Mouse (Mus musculus): ENCODE measurements around the gene Olfr10. TPM values are rescaled to one million over a fixed set of nuclear protein-coding genes. Genes with fewer than 3 reads are reported as not detected.

The Olfr10 gene
- polyA plus RNA-seq (2015; fragmentation: Nextera tagmentation; extraction: Ambion mirVana), result not detected in 2 replicates

- Histone ChIP-seq H3K4me2 (no peak within 1 kb of the TSS), H3K4me3 (no peak within 1 kb of the TSS), H3K9me3 (no peaks in the 10 kb centered on the region), H3K36me3 (replicated peaks) (no peaks in the 10 kb centered on the region), H3K27ac (no peak within 1 kb of the TSS), H3K27me3 (replicated peaks) (no peaks in the 10 kb centered on the region), H3K9ac (no peak within 1 kb of the TSS), H3K4me1 (no peaks in the 10 kb centered on the region)
- no peak for ATAC-seq (replicated peaks)
Observed at GRCm38 (mm10) chr11:49304441-49304840, at the start of gene Olfr10. Gene Olfr10, plus strand, starts transcription at chr11:49304741.

GRCm38 (mm10) chr11:49259296-49259695 lies 45.2 kb upstream of the Olfr10 start:
- Histone ChIP-seq H3K36me3 (replicated peaks) (peaks cover 8% of the 10 kb centered on the region), H3K4me1 (no peaks in the 10 kb centered on the region)
- no peak for ATAC-seq (replicated peaks)

GRCm38 (mm10) chr11:49259829-49260228 lies 44.7 kb upstream of the Olfr10 start:
- Histone ChIP-seq H3K36me3 (replicated peaks) (peaks cover 8% of the 10 kb centered on the region), H3K27me3 (replicated peaks) (no peaks in the 10 kb centered on the region), H3K9me3 (no peaks in the 10 kb centered on the region), H3K4me2 (no peak overlapping the region), H3K4me1 (no peaks in the 10 kb centered on the region), H3K9ac (no peak overlapping the region), H3K4me3 (no peak overlapping the region), H3K27ac (no peak overlapping the region)
- WGBS, result 86% methylated on average over 1 of the region's 1 CpGs
- ATAC-seq (replicated peaks), result no peak

More at GRCm38 (mm10) chr11:49259296-49259695, 45.2 kb upstream of the Olfr10 start:
- WGBS, result 97% methylated on average over 2 of the region's 2 CpGs
- Histone ChIP-seq H3K27ac (no peak overlapping the region), H3K4me2 (no peak overlapping the region), H3K4me3 (no peak overlapping the region), H3K9ac (no peak overlapping the region), H3K9me3 (no peaks in the 10 kb centered on the region), H3K27me3 (replicated peaks) (no peaks in the 10 kb centered on the region)

- Histone ChIP-seq H3K27me3 (replicated peaks) (no peaks in the 10 kb centered on the region), H3K27ac (no peak overlapping the region), H3K9me3 (no peaks in the 10 kb centered on the region), H3K36me3 (replicated peaks) (peaks cover 8% of the 10 kb centered on the region), H3K4me1 (no peaks in the 10 kb centered on the region), H3K9ac (no peak overlapping the region), H3K4me3 (no peak overlapping the region), H3K4me2 (no peak overlapping the region)
- 96% methylated on average over 21 of the region's 21 CpGs for WGBS
- ATAC-seq (replicated peaks), result no peak
Observed at GRCm38 (mm10) chr11:49260598-49261312, 43.8 kb upstream of the Olfr10 start.

- Histone ChIP-seq H3K4me1 (no peaks in the 10 kb centered on the region), H3K4me3 (no peak overlapping the region), H3K4me2 (no peak overlapping the region), H3K27me3 (replicated peaks) (no peaks in the 10 kb centered on the region), H3K9me3 (no peaks in the 10 kb centered on the region), H3K36me3 (replicated peaks) (peaks cover 8% of the 10 kb centered on the region), H3K27ac (no peak overlapping the region), H3K9ac (no peak overlapping the region)
- ATAC-seq (replicated peaks), result no peak
- WGBS, result 93% methylated on average over 14 of the region's 14 CpGs
Observed at GRCm38 (mm10) chr11:49261313-49261855, 43.2 kb upstream of the Olfr10 start.

GRCm38 (mm10) chr11:49262286-49262685 lies 42.3 kb upstream of the Olfr10 start:
- Histone ChIP-seq H3K4me2 (no peak overlapping the region), H3K4me3 (no peak overlapping the region), H3K36me3 (replicated peaks) (peaks cover 8% of the 10 kb centered on the region), H3K9ac (no peak overlapping the region), H3K4me1 (no peaks in the 10 kb centered on the region), H3K27ac (no peak overlapping the region), H3K9me3 (no peaks in the 10 kb centered on the region), H3K27me3 (replicated peaks) (no peaks in the 10 kb centered on the region)
- ATAC-seq (replicated peaks), result no peak
- 91% methylated on average over 5 of the region's 5 CpGs for WGBS

- Histone ChIP-seq H3K9me3 (no peaks in the 10 kb centered on the region), H3K27ac (no peak overlapping the region), H3K9ac (no peak overlapping the region), H3K27me3 (replicated peaks) (no peaks in the 10 kb centered on the region), H3K4me1 (no peaks in the 10 kb centered on the region), H3K4me3 (no peak overlapping the region), H3K4me2 (no peak overlapping the region), H3K36me3 (replicated peaks) (peaks cover 8% of the 10 kb centered on the region)
- no peak for ATAC-seq (replicated peaks)
- WGBS, result 92% methylated on average over 6 of the region's 6 CpGs
Observed at GRCm38 (mm10) chr11:49263149-49263548, 41.4 kb upstream of the Olfr10 start.

- WGBS, result 88% methylated on average over 7 of the region's 7 CpGs
- H3K9me3 ChIP-seq, result no peaks in the 10 kb centered on the region
- H3K4me1 ChIP-seq, result no peaks in the 10 kb centered on the region
- peaks cover 8% of the 10 kb centered on the region for H3K36me3 ChIP-seq (replicated peaks)
- no peak overlapping the region for H3K9ac ChIP-seq
- no peak overlapping the region for H3K27ac ChIP-seq
- ATAC-seq (replicated peaks), result no peak
- H3K4me3 ChIP-seq, result no peak overlapping the region
- H3K27me3 ChIP-seq (replicated peaks), result no peaks in the 10 kb centered on the region
- no peak overlapping the region for H3K4me2 ChIP-seq
Observed at GRCm38 (mm10) chr11:49264081-49264480, 40.5 kb upstream of the Olfr10 start.

GRCm38 (mm10) chr11:49264622-49265021 lies 39.9 kb upstream of the Olfr10 start:
- WGBS, result 70% methylated on average over 11 of the region's 11 CpGs
- no peak for ATAC-seq (replicated peaks)
- Histone ChIP-seq H3K27me3 (replicated peaks) (no peaks in the 10 kb centered on the region), H3K4me2 (no peak overlapping the region), H3K4me3 (no peak overlapping the region), H3K9ac (no peak overlapping the region), H3K9me3 (no peaks in the 10 kb centered on the region), H3K4me1 (no peaks in the 10 kb centered on the region), H3K27ac (no peak overlapping the region), H3K36me3 (replicated peaks) (peaks cover 8% of the 10 kb centered on the region)

- Histone ChIP-seq H3K27me3 (replicated peaks) (no peaks in the 10 kb centered on the region), H3K4me3 (no peak overlapping the region), H3K4me1 (no peaks in the 10 kb centered on the region), H3K27ac (no peak overlapping the region), H3K36me3 (replicated peaks) (peaks cover 8% of the 10 kb centered on the region), H3K9me3 (no peaks in the 10 kb centered on the region), H3K9ac (no peak overlapping the region), H3K4me2 (no peak overlapping the region)
- 90% methylated on average over 8 of the region's 8 CpGs for WGBS
- no peak for ATAC-seq (replicated peaks)
Observed at GRCm38 (mm10) chr11:49265101-49265500, 39.4 kb upstream of the Olfr10 start.

- H3K27me3 ChIP-seq (replicated peaks), result no peaks in the 10 kb centered on the region
- H3K4me1 ChIP-seq, result no peaks in the 10 kb centered on the region
- H3K4me3 ChIP-seq, result no peak overlapping the region
- H3K9me3 ChIP-seq, result no peaks in the 10 kb centered on the region
- H3K9ac ChIP-seq, result no peak overlapping the region
- no peak for ATAC-seq (replicated peaks)
- 84% methylated on average over 6 of the region's 6 CpGs for WGBS
- H3K27ac ChIP-seq, result no peak overlapping the region
- peaks cover 4% of the 10 kb centered on the region for H3K36me3 ChIP-seq (replicated peaks)
- H3K4me2 ChIP-seq, result no peak overlapping the region
Observed at GRCm38 (mm10) chr11:49266671-49267070, 37.9 kb upstream of the Olfr10 start.

GRCm38 (mm10) chr11:49267316-49267715 lies 37.2 kb upstream of the Olfr10 start:
- Histone ChIP-seq H3K27ac (no peak overlapping the region), H3K36me3 (replicated peaks) (no peaks in the 10 kb centered on the region; the same call in 1 of the 2 replicates), H3K4me2 (no peak overlapping the region), H3K4me1 (no peaks in the 10 kb centered on the region), H3K27me3 (replicated peaks) (no peaks in the 10 kb centered on the region), H3K4me3 (no peak overlapping the region), H3K9me3 (no peaks in the 10 kb centered on the region), H3K9ac (no peak overlapping the region)
- ATAC-seq (replicated peaks), result no peak
- WGBS, result 89% methylated on average over 10 of the region's 10 CpGs

GRCm38 (mm10) chr11:49267970-49268579 lies 36.5 kb upstream of the Olfr10 start:
- ATAC-seq (replicated peaks), result no peak
- Histone ChIP-seq H3K9ac (no peak overlapping the region), H3K9me3 (no peaks in the 10 kb centered on the region), H3K36me3 (replicated peaks) (no peaks in the 10 kb centered on the region), H3K27ac (no peak overlapping the region), H3K4me2 (no peak overlapping the region), H3K4me3 (no peak overlapping the region), H3K4me1 (no peaks in the 10 kb centered on the region), H3K27me3 (replicated peaks) (no peaks in the 10 kb centered on the region)
- 82% methylated on average over 15 of the region's 15 CpGs for WGBS

Measured in midbrain, embryonic 15.5 days (tissue).